ENCODE assay signal across 20 mouse cellular contexts in genomic region chr12:80868401-80868800, GRCm38 (mm10).
DNase-seq lines count a peak whose midpoint lies in the region; ATAC-seq and TF ChIP-seq lines count a peak whose summit lies in the region.
"Had no signal": no experiment of that assay in that cellular context is flagged by ENCODE, and none has a peak within 500 bp of the region (broad histone marks: within the 10 kb centered on the region; RNA-seq: fewer than 3 reads in every experiment).

No protein-coding gene starts in this region.

- no peak for TF ChIP-seq POLR2A in cerebellum, adult 2 months (IDR thresholded peaks at IDR 0.05; ENCODE audit: borderline replicate concordance, insufficient read depth, low read length)
- TF ChIP-seq POLR2A in heart, adult 2 months (IDR thresholded peaks at IDR 0.05; ENCODE audit: insufficient read depth, low read depth, low read length): no peak

- H3K27me3 ChIP-seq in cerebellum, adult 2 months (ENCODE audit: control insufficient read depth, insufficient read depth, low read length): no peaks in the 10 kb centered on the region
- no peaks in the 10 kb centered on the region for H3K27me3 ChIP-seq in heart, adult 2 months (ENCODE audit: control insufficient read depth, insufficient read depth, low read length)
- H3K27me3 ChIP-seq in heart, embryonic 16.5 days (ENCODE audit: control insufficient read depth, insufficient read depth, low read length): no peaks in the 10 kb centered on the region
- no peaks in the 10 kb centered on the region for H3K27me3 ChIP-seq in midbrain, embryonic 11.5 days (ENCODE audit: control insufficient read depth, insufficient read depth, low read length)
- no peaks in the 10 kb centered on the region for H3K27me3 ChIP-seq in midbrain, embryonic 10.5 days (ENCODE audit: low read depth, poor library complexity, severe bottlenecking)
- H3K27me3 ChIP-seq: embryonic facial prominence, embryonic 12.5 days; forebrain, embryonic 15.5 days; hindbrain, embryonic 13.5 days had no signal

- H3K27ac ChIP-seq in cerebellum, adult 2 months (ENCODE audit: insufficient read depth, low read length): 0 out of 2 replicates have a peak overlapping the region, but pooled peaks have one; percentile 27
- H3K27ac ChIP-seq in heart, adult 2 months: peak overlapping the region; percentile 73
- peak overlapping the region; percentile 8; the same call in 1 of the 2 replicates for H3K27ac ChIP-seq in heart, embryonic 16.5 days (ENCODE audit: low read length)
- no peak overlapping the region for H3K27ac ChIP-seq in midbrain, embryonic 11.5 days (ENCODE audit: low read depth, low read length)
- no peak overlapping the region for H3K27ac ChIP-seq in midbrain, embryonic 10.5 days (replicated peaks)
- H3K27ac ChIP-seq: embryonic facial prominence, embryonic 12.5 days; forebrain, embryonic 15.5 days; hindbrain, embryonic 13.5 days had no signal

- no peak overlapping the region for H3K9ac ChIP-seq in heart, adult 2 months (ENCODE audit: low read depth, low read length)
- no peak overlapping the region for H3K9ac ChIP-seq in heart, embryonic 16.5 days (ENCODE audit: low read length)
- H3K9ac ChIP-seq in midbrain, embryonic 11.5 days (ENCODE audit: low read length): no peak overlapping the region
- H3K9ac ChIP-seq: embryonic facial prominence, embryonic 12.5 days; forebrain, embryonic 15.5 days; hindbrain, embryonic 13.5 days had no signal

- intact Hi-C loops in heart, adult 2 months (cut with DNase I): loop anchor here (2.0 to 5.0 kb wide), 2 partner anchors 14 to 76 kb away; partner anchors contain the start of gene Susd6

- peaks cover 30% of the 10 kb centered on the region for H3K36me3 ChIP-seq in heart, adult 2 months (ENCODE audit: control insufficient read depth, insufficient read depth, low read length)
- H3K36me3 ChIP-seq in heart, embryonic 16.5 days (ENCODE audit: control insufficient read depth, insufficient read depth): peaks cover 13% of the 10 kb centered on the region; the same call in 1 of the 2 replicates
- H3K36me3 ChIP-seq in midbrain, embryonic 11.5 days (ENCODE audit: control insufficient read depth, insufficient read depth, low read length): 0 out of 2 replicates have a peak, but pooled peaks cover 2% of the 10 kb centered on the region
- peaks cover 38% of the 10 kb centered on the region for H3K36me3 ChIP-seq in midbrain, embryonic 10.5 days

- ATAC-seq in heart, embryonic 16.5 days (replicated peaks; ENCODE audit: extremely low read depth, insufficient read depth, low FRiP score): no peak
- ATAC-seq in midbrain, embryonic 11.5 days (ENCODE audit: low FRiP score): no peak
- ATAC-seq: CD4-positive, CD25-positive, alpha-beta regulatory T cell, adult 4 months; forebrain, embryonic 15.5 days; intestine, embryonic 16.5 days had no signal

- peaks cover 8% of the 10 kb centered on the region for H3K79me2 ChIP-seq in heart, adult 2 months (replicated peaks; ENCODE audit: control insufficient read depth, insufficient read depth, low read length)

- TF ChIP-seq EP300 in heart, adult 2 months (IDR thresholded peaks at IDR 0.05; ENCODE audit: insufficient read depth, low read depth, low read length): no peak

- WGBS in cerebellum, adult 2 months: 54% methylated on average over 7 of the region's 7 CpGs
- 67% methylated on average over 7 of the region's 7 CpGs for WGBS in heart, adult 2 months
- WGBS in heart, embryonic 16.5 days: 57% methylated on average over 7 of the region's 7 CpGs
- 91% methylated on average over 7 of the region's 7 CpGs for WGBS in midbrain, embryonic 11.5 days
- WGBS in midbrain, embryonic 10.5 days: 90% methylated on average over 7 of the region's 7 CpGs

- no peak for DNase-seq in cerebellum, adult 2 months
- no peak for DNase-seq in cerebellum, postnatal 10 days
- DNase-seq in heart, adult 2 months: peak in 1 of 2 experiments; percentile 35
- DNase-seq in heart, adult 9 months (ENCODE audit: low spot score in 2 of 2): no peak
- no peak for DNase-seq in heart, adult 8-10 months (ENCODE audit: low spot score)
- DNase-seq in midbrain, embryonic 11.5 days (ENCODE audit: low spot score, missing footprints): peak; percentile 44
- no peak for DNase-seq in midbrain, embryonic 10.5 days (ENCODE audit: low spot score)
- DNase-seq: adrenal gland, adult 8-10 months; B cell, adult 2 months; cerebellum, adult 8-10 months; cerebellum, postnatal 25 days; gastrocnemius, postnatal 14 days; kidney, adult 2 months had no signal

- no peak for TF ChIP-seq CTCF in cerebellum, adult 2 months (IDR thresholded peaks at IDR 0.05; ENCODE audit: borderline replicate concordance, insufficient read depth, low read depth, low read length)
- TF ChIP-seq CTCF in heart, adult 2 months (IDR thresholded peaks at IDR 0.05): no peak

- no peak overlapping the region for H3K4me3 ChIP-seq in cerebellum, adult 2 months (replicated peaks; ENCODE audit: insufficient read depth, low read depth, low read length)
- no peak overlapping the region for H3K4me3 ChIP-seq in heart, adult 2 months
- no peak overlapping the region for H3K4me3 ChIP-seq in heart, embryonic 16.5 days (ENCODE audit: low read length)
- no peak overlapping the region for H3K4me3 ChIP-seq in midbrain, embryonic 11.5 days (ENCODE audit: low read depth, low read length)
- H3K4me3 ChIP-seq in midbrain, embryonic 10.5 days: no peak overlapping the region
- H3K4me3 ChIP-seq: embryonic facial prominence, embryonic 12.5 days; forebrain, embryonic 15.5 days; hindbrain, embryonic 13.5 days had no signal

- H3K9me3 ChIP-seq in heart, embryonic 16.5 days (replicated peaks; ENCODE audit: control insufficient read depth, low read length): no peaks in the 10 kb centered on the region
- no peaks in the 10 kb centered on the region for H3K9me3 ChIP-seq in midbrain, embryonic 11.5 days (ENCODE audit: control insufficient read depth, low read length)
- no peaks in the 10 kb centered on the region for H3K9me3 ChIP-seq in midbrain, embryonic 10.5 days (replicated peaks)
- H3K9me3 ChIP-seq: embryonic facial prominence, embryonic 12.5 days; forebrain, embryonic 15.5 days; G1E; hindbrain, embryonic 13.5 days had no signal

- H3K4me1 ChIP-seq in cerebellum, adult 2 months (ENCODE audit: control insufficient read depth, insufficient read depth, low read length): peaks cover 30% of the 10 kb centered on the region
- peaks cover 15% of the 10 kb centered on the region for H3K4me1 ChIP-seq in heart, adult 2 months (ENCODE audit: control insufficient read depth, insufficient read depth, low read length)
- H3K4me1 ChIP-seq in heart, embryonic 16.5 days (ENCODE audit: control insufficient read depth, insufficient read depth, low read length): peaks cover 5% of the 10 kb centered on the region
- H3K4me1 ChIP-seq in midbrain, embryonic 11.5 days (ENCODE audit: control insufficient read depth, insufficient read depth, low read length): no peaks in the 10 kb centered on the region
- peaks cover 12% of the 10 kb centered on the region; the same call in 1 of the 2 replicates for H3K4me1 ChIP-seq in midbrain, embryonic 10.5 days
- H3K4me1 ChIP-seq: embryonic facial prominence, embryonic 12.5 days had no signal

- H3K4me2 ChIP-seq in heart, embryonic 16.5 days (ENCODE audit: low read depth, low read length): no peak overlapping the region
- H3K4me2 ChIP-seq in midbrain, embryonic 11.5 days: no peak overlapping the region
- H3K4me2 ChIP-seq: embryonic facial prominence, embryonic 12.5 days; forebrain, embryonic 15.5 days; hindbrain, embryonic 13.5 days had no signal

Comparison
In these comparisons a context has a peak if more than half of its experiments do, and no peak if none do; other contexts are left out.
1. H3K27ac ChIP-seq: peak in cerebellum, adult 2 months (single experiment), heart, adult 2 months (single experiment) and heart, embryonic 16.5 days (single experiment); none in midbrain, embryonic 11.5 days (single experiment) and midbrain, embryonic 10.5 days (single experiment).